Mouse (Mus musculus) adrenal gland, postnatal 0 days (tissue): ENCODE measurements around the gene Calcrl. TPM values are rescaled to one million over a fixed set of nuclear protein-coding genes. Genes with fewer than 3 reads are reported as not detected.

Experiments
- polyA plus RNA-seq: library from polyadenylated mRNA; unstranded; fragments of >200 nt; fragmentation: Nextera tagmentation; extraction: Ambion mirVana; gene quantifications from 2 replicates; pipeline ENCODE4 v1.2.1, GENCODE M21; 2015

The Calcrl gene
- polyA plus RNA-seq: 12.1 and 21.2 TPM in 2 replicates

DNA sequence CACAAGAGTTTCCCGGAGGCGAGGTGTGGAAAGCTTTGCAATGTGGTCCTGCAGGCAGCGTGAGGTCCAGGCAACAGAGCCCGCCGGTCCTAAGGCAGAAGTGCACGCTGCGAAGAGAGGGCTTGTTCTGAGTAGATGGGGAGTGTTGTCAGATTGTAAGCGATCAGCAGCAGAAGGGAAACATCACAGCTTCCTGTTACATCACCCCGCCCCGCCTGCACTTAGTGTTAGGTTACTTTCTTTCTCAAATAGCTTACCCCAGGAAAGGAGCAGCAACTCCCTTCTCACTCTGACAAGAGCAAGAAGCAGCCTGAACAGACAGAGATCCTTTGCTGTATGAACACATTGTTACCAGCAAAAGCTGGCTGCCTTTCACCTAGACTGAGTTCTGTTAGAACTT, at the start of gene Calcrl:
Gene Calcrl, minus strand, starts transcription at position 274 of the 400 bp plus-strand sequence.

Other genes with a start within 250 kb of the Calcrl start
- 90.8 and 108 TPM in 2 replicates for gene Tfpi, start 51.4 kb upstream of the Calcrl start, polyA plus RNA-seq
- 25.1 and 30.6 TPM in 2 replicates for gene Ctnnd1, start 225.4 kb upstream of the Calcrl start, polyA plus RNA-seq
- gene Btbd18, start 233.7 kb upstream of the Calcrl start, polyA plus RNA-seq: 0.08 and 0.09 TPM in 2 replicates
- 175 and 211 TPM in 2 replicates for gene Selenoh, start 245.4 kb upstream of the Calcrl start, polyA plus RNA-seq